Mouse (Mus musculus) CH12.LX (cell line): ENCODE measurements at regions not wholly inside any gene's neighbourhood (a gene's known extent, or its start where the extent isn't known, plus 50 kb on each side); places are given as distances from the start of the nearest gene placed in this dataset.

Experiments used
- DNase-seq: peaks from one replicate; pipeline ENCODE4 v3.0.0-alpha.2; 2013; ENCODE audit errors: extremely low read depth
- H3K27ac ChIP-seq: 2 replicates; pipeline ENCODE4 v1.5.1; 2012; ENCODE audit warnings: low read depth, mild to moderate bottlenecking, control low read depth, moderate library complexity; ENCODE audit not compliant: insufficient read depth
- H3K27me3 ChIP-seq: replicated peaks from 2 replicates; pipeline ENCODE3; 2012; ENCODE audit warnings: inconsistent platforms
- H3K36me3 ChIP-seq, 2 experiments: replicated peaks in 1 of 2; 2 replicates each; pipeline versions ENCODE3 to v1.6.1; 2012; ENCODE audit warnings: inconsistent platforms in 1 of 2, low read length in 1 of 2, mild to moderate bottlenecking in 1 of 2, mixed read lengths in 1 of 2, moderate library complexity in 1 of 2; ENCODE audit not compliant: control insufficient read depth in 1 of 2, insufficient read depth in 1 of 2
- H3K4me1 ChIP-seq, 2 experiments: 2 replicates each; pipeline ENCODE4 v1.6.1; 2012; ENCODE audit warnings: inconsistent platforms in 1 of 2, moderate library complexity in 1 of 2; ENCODE audit not compliant: insufficient read depth in 2 of 2, control insufficient read depth in 1 of 2
- H3K4me2 ChIP-seq: 2 replicates; pipeline ENCODE4 v1.6.1; 2012; ENCODE audit warnings: low read depth, mild to moderate bottlenecking, control low read depth; ENCODE audit not compliant: poor library complexity, insufficient read depth, severe bottlenecking
- H3K4me3 ChIP-seq, 3 experiments: fragments of 150-350 bp in 1 of 3; sonication (generic) in 1 of 3; replicated peaks in 1 of 3; 2 replicates each; pipeline versions ENCODE3 to v1.5.1; 2011 to 2012; ENCODE audit warnings: low read depth in 2 of 3, low read length in 2 of 3, mild to moderate bottlenecking in 2 of 3, moderate library complexity in 2 of 3, control low read depth in 1 of 3, improper control_type of control experiment in 1 of 3, inconsistent platforms in 1 of 3, mixed read lengths in 1 of 3; ENCODE audit not compliant: poor library complexity in 1 of 3
- H3K79me2 ChIP-seq: replicated peaks from 2 replicates; pipeline ENCODE4 v1.6.1; 2012; ENCODE audit warnings: mild to moderate bottlenecking, moderate library complexity; ENCODE audit not compliant: control insufficient read depth, poor library complexity, insufficient read depth, severe bottlenecking; ENCODE audit errors: extremely low read depth
- H3K9ac ChIP-seq: 2 replicates; pipeline ENCODE4 v1.6.1; 2012; ENCODE audit warnings: low read depth, mild to moderate bottlenecking, control low read depth, moderate library complexity; ENCODE audit not compliant: insufficient read depth
- H3K9me3 ChIP-seq: replicated peaks from 2 replicates; pipeline ENCODE3; 2012; ENCODE audit warnings: low read length, inconsistent platforms, mixed read lengths
- BHLHE40 ChIP-seq: IDR thresholded peaks from 2 replicates; pipeline ENCODE4 v1.6.1; 2011; ENCODE audit warnings: mild to moderate bottlenecking, low read depth, low read length, improper control_type of control experiment
- CHD1 ChIP-seq: IDR thresholded peaks from 2 replicates; pipeline ENCODE4 v1.6.1; 2012; ENCODE audit warnings: low read depth, low read length, improper control_type of control experiment, inconsistent platforms
- CHD2 ChIP-seq: IDR thresholded peaks from 2 replicates; pipeline ENCODE4 v1.6.1; 2011; ENCODE audit warnings: low read length, improper control_type of control experiment
- CTCF ChIP-seq, 2 experiments: IDR thresholded peaks in 1 of 2; conservative IDR thresholded peaks in 1 of 2; 2 replicates each; pipeline ENCODE4 v1.5.1; 2011 to 2012; ENCODE audit warnings: low read depth in 2 of 2, low read length in 2 of 2, improper control_type of control experiment in 1 of 2, inconsistent platforms in 1 of 2, mild to moderate bottlenecking in 1 of 2, moderate library complexity in 1 of 2
- E2F4 ChIP-seq: IDR thresholded peaks from 2 replicates; pipeline ENCODE4 v1.6.1; 2011; ENCODE audit warnings: low read depth, low read length, improper control_type of control experiment; ENCODE audit not compliant: insufficient replicate concordance
- ELF1 ChIP-seq: IDR thresholded peaks from 2 replicates; pipeline ENCODE4 v1.6.1; 2014; ENCODE audit warnings: low read depth, mild to moderate bottlenecking, inconsistent platforms, low read length, improper control_type of control experiment
- EP300 ChIP-seq: IDR thresholded peaks from 2 replicates; pipeline ENCODE4 v1.6.1; 2011; ENCODE audit warnings: low read length, improper control_type of control experiment
- GABPA ChIP-seq: IDR thresholded peaks from 2 replicates; pipeline ENCODE4 v1.6.1; 2012; ENCODE audit warnings: low read depth, low read length, improper control_type of control experiment, inconsistent platforms; ENCODE audit not compliant: insufficient replicate concordance
- HCFC1 ChIP-seq: IDR thresholded peaks from 2 replicates; pipeline ENCODE4 v1.6.1; 2012; ENCODE audit warnings: low read depth, mild to moderate bottlenecking, inconsistent platforms, low read length, improper control_type of control experiment
- IRF4 ChIP-seq: IDR thresholded peaks from 2 replicates; pipeline ENCODE4 v1.6.1; 2014; ENCODE audit warnings: low read depth, mild to moderate bottlenecking, inconsistent platforms, low read length, improper control_type of control experiment
- JUN ChIP-seq: IDR thresholded peaks from 2 replicates; pipeline ENCODE4 v1.6.1; 2011; ENCODE audit warnings: low read depth, mild to moderate bottlenecking, low read length, improper control_type of control experiment, moderate library complexity; ENCODE audit not compliant: insufficient read depth
- MAFK ChIP-seq: IDR thresholded peaks from 2 replicates; pipeline ENCODE4 v1.6.1; 2011; ENCODE audit warnings: low read length, improper control_type of control experiment; ENCODE audit not compliant: insufficient replicate concordance
- MAX ChIP-seq: IDR thresholded peaks from 2 replicates; pipeline ENCODE4 v1.6.1; 2011; ENCODE audit warnings: low read length, improper control_type of control experiment
- MXI1 ChIP-seq: IDR thresholded peaks from 2 replicates; pipeline ENCODE4 v1.6.1; 2011; ENCODE audit warnings: mild to moderate bottlenecking, low read depth, low read length, improper control_type of control experiment
- NELFE ChIP-seq: IDR thresholded peaks from 2 replicates; pipeline ENCODE4 v1.6.1; 2011; ENCODE audit warnings: low read depth, low read length, improper control_type of control experiment
- RCOR1 ChIP-seq: conservative IDR thresholded peaks from 2 replicates; pipeline ENCODE4 v1.6.1; 2012; ENCODE audit warnings: low read depth, mild to moderate bottlenecking, inconsistent platforms, low read length, improper control_type of control experiment
- USF2 ChIP-seq: conservative IDR thresholded peaks from 2 replicates; pipeline ENCODE4 v1.6.1; 2011; ENCODE audit warnings: low read depth, low read length, improper control_type of control experiment
- ZC3H11A ChIP-seq: IDR thresholded peaks from 2 replicates; pipeline ENCODE4 v1.6.1; 2012; ENCODE audit warnings: low read depth, mild to moderate bottlenecking, inconsistent platforms, low read length, improper control_type of control experiment
- ZKSCAN1 ChIP-seq: IDR thresholded peaks from 2 replicates; pipeline ENCODE4 v1.6.1; 2012; ENCODE audit warnings: low read depth, inconsistent platforms, low read length, improper control_type of control experiment, borderline replicate concordance
- dilution Hi-C: fragments of 300-500 bp; cut with MboI; formaldehyde crosslinking; loops from 2 replicates; pipeline ENCODE4 v1.14.3; 2020; ENCODE audit warnings: low sequenced_read_pairs; ENCODE audit not compliant: extremely low pct_unique_long_range_greater_than_20kb, extremely low pct_ligation_motif_present
- in situ Hi-C: fragments of 300-500 bp; cut with MboI; formaldehyde crosslinking; loops from 3 replicates; pipeline ENCODE4 v1.14.3; 2019; ENCODE audit warnings: low sequenced_read_pairs, low pct_ligation_motif_present, low pct_unique_long_range_greater_than_20kb, mixed read lengths

- H3K79me2 ChIP-seq: no peaks in the 10 kb centered on the region
- dilution Hi-C loops: no loop called here
- H3K27ac ChIP-seq: no peak overlapping the region
- H3K9ac ChIP-seq: no peak overlapping the region
- TF ChIP-seq IRF4 (no peak), ZKSCAN1 (no peak), USF2 (no peak), NELFE (no peak), E2F4 (no peak), JUN (no peak), ELF1 (no peak)
- H3K27me3 ChIP-seq: no peaks in the 10 kb centered on the region
- in situ Hi-C loops: no loop called here
- H3K4me3 ChIP-seq: no peak overlapping the region
- H3K4me1 ChIP-seq: peaks cover 5 to 22% of the 10 kb centered on the region in 2 experiments; a peak in 3 of 4 replicates
- H3K9me3 ChIP-seq: no peaks in the 10 kb centered on the region
- no peak overlapping the region for H3K4me2 ChIP-seq
- DNase-seq: no peak
- H3K36me3 ChIP-seq: no peaks in the 10 kb centered on the region
Measured at GRCm38 (mm10) chr11:20985771-20986170, 105.3 kb upstream of the Peli1 start.

- Histone ChIP-seq H3K9ac (no peak overlapping the region), H3K9me3 (no peaks in the 10 kb centered on the region), H3K4me1 (peaks cover 2 to 8% of the 10 kb centered on the region in 2 experiments; a peak in 3 of 4 replicates), H3K4me3 (no peak overlapping the region), H3K27me3 (no peaks in the 10 kb centered on the region), H3K36me3 (no peaks in the 10 kb centered on the region), H3K79me2 (no peaks in the 10 kb centered on the region), H3K4me2 (no peak overlapping the region), H3K27ac (no peak overlapping the region)
- in situ Hi-C loops: no loop called here
- dilution Hi-C loops: no loop called here
- TF ChIP-seq MAFK (no peak), MAX (no peak), ZC3H11A (no peak), RCOR1 (no peak), CTCF (conservative IDR thresholded peaks at IDR 0.05 in 1 of 2, IDR thresholded peaks at IDR 0.05 in 1 of 2; ENCODE audit: low read depth in 2 of 2, low read length in 2 of 2) (no peak), ELF1 (no peak), NELFE (no peak), CHD2 (no peak), MXI1 (no peak), GABPA (no peak), HCFC1 (no peak), CHD1 (no peak), EP300 (no peak), BHLHE40 (no peak)
- DNase-seq: no peak
Measured at GRCm38 (mm10) chr11:20987171-20987815, 103.8 kb upstream of the Peli1 start.
